Mouse (Mus musculus) embryonic facial prominence, embryonic 15.5 days (tissue): ENCODE measurements around the gene Poc1a. TPM values are rescaled to one million over a fixed set of nuclear protein-coding genes. Genes with fewer than 3 reads are reported as not detected.

ENCODE experiments used
- ATAC-seq: fragments of 200-750 bp; cut with Nextera tagmentation; 2 replicates; pipeline ENCODE4 v1.8.0; 2017; ENCODE audit warnings: low read depth, moderate TSS enrichment; ENCODE audit not compliant: insufficient number of reproducible peaks, low FRiP score, low TSS enrichment
- H3K27ac ChIP-seq: fragments of 300-500 bp; sonication (generic); replicated peaks from 2 replicates; pipeline ENCODE4 v1.5.1; 2015; ENCODE audit warnings: mild to moderate bottlenecking, inconsistent platforms
- H3K27me3 ChIP-seq: fragments of 300-500 bp; sonication (generic); 2 replicates; pipeline ENCODE4 v1.6.1; 2015; ENCODE audit warnings: inconsistent platforms
- H3K36me3 ChIP-seq: fragments of 300-500 bp; sonication (generic); 2 replicates; pipeline ENCODE4 v1.6.1; 2015; ENCODE audit warnings: mild to moderate bottlenecking, inconsistent platforms
- H3K4me1 ChIP-seq: fragments of 300-500 bp; sonication (generic); 2 replicates; pipeline ENCODE4 v1.6.1; 2015; ENCODE audit warnings: inconsistent platforms
- H3K4me2 ChIP-seq: fragments of 300-500 bp; sonication (generic); replicated peaks from 2 replicates; pipeline ENCODE4 v1.6.1; 2015; ENCODE audit warnings: mild to moderate bottlenecking, inconsistent platforms
- H3K4me3 ChIP-seq: fragments of 300-500 bp; sonication (generic); replicated peaks from 2 replicates; pipeline ENCODE4 v1.5.1; 2015; ENCODE audit warnings: mild to moderate bottlenecking, inconsistent platforms
- H3K9ac ChIP-seq: fragments of 300-500 bp; sonication (generic); 2 replicates; pipeline ENCODE4 v1.6.1; 2015; ENCODE audit warnings: inconsistent platforms
- H3K9me3 ChIP-seq: fragments of 300-500 bp; sonication (generic); replicated peaks from 2 replicates; pipeline ENCODE4 v1.6.1; 2016; ENCODE audit warnings: inconsistent platforms
- WGBS: fragments of 180-500 bp; shearing (Covaris S2); methylation state at CpG from one replicate; pipeline ENCODE4 v1.1.7; 2015; 5-methylcytosine and 5-hydroxymethylcytosine counted together
- polyA plus RNA-seq: library from polyadenylated mRNA; unstranded; fragments of >200 nt; fragmentation: Nextera tagmentation; extraction: Ambion mirVana; gene quantifications from 2 replicates; pipeline ENCODE4 v1.2.1, GENCODE M21; 2015

Poc1a gene
- polyA plus RNA-seq, 1 experiment from 2014 or later: 32.8 TPM

DNA sequence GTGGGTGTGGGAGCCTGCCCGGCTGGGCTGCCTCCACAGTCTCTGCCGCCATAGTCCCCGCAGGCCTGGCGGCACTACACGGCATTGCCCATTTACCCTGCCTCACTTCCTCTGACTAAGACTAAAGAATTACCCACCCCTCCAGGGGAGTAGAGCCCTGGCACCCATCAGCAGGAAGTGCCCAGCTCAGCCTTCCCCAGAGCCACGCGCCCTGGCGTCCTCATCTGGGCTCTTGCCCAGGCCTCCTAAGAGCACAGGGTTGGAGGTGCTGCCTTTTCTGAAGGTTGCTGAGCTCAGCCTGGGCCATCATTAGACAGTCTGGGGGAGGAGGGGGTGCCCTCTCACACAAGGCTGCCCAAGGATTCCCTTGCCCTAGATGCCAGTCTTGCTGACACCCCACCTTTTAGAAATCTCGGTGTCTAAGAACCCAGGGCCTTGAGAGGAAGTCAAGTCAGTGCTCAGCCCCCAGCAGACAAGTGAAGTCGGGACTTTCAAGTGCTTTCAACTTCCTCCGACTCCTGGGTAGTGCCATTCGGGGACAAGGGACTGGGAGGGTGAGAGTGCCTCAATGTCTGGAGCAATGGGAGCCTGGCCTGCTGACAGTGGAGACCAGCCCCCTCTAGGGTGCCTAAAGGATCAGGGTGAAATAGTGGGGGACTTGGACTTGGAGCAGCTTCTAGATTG, 105.5 kb downstream of the Poc1a start:
- H3K27ac ChIP-seq: no peak overlapping the region
- no peaks in the 10 kb centered on the region for H3K9me3 ChIP-seq
- WGBS: 83% methylated on average over 12 of the region's 12 CpGs
- H3K36me3 ChIP-seq: no peaks in the 10 kb centered on the region
- H3K27me3 ChIP-seq: no peaks in the 10 kb centered on the region
- H3K9ac ChIP-seq: no peak overlapping the region
- no peak for ATAC-seq
- H3K4me1 ChIP-seq: peaks cover 32% of the 10 kb centered on the region
- H3K4me2 ChIP-seq: no peak overlapping the region
- no peak overlapping the region for H3K4me3 ChIP-seq

DNA sequence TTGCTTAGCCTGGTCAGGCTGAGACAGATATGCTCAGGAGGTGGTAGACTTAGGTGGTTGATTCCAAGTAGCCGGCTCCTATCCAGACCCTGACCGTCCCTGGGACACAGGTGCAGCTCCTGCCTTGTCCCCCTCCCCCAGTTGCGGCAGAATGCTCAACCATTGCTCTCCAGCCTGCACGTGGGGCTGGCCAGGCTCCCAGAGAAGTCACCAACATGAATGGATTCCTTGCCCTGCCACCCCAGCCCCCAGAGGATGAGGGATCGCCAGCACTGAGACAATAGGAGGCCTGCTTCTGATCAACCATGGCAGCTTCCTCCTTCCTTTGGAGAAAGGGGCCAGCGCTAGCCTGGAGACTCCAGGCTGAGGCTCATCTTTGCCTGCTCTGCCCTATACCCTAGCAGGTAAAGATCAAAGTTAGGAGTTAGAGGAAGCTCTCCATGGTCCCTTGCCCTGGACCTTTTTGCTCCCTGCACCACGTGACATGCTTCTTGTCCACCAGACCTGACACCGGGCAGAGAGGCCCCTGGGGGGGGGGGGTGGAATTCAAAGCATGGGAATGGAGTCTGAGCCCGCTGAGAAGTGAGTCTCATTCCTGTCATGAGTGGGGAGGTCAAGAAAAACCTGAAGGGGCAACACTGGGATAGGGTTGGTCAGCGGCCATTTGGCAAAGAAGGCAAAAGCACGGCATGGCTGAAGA, 112.1 kb downstream of the Poc1a start:
- 73% methylated on average over 11 of the region's 11 CpGs for WGBS
- Histone ChIP-seq H3K27ac (no peak overlapping the region), H3K27me3 (no peaks in the 10 kb centered on the region), H3K9me3 (no peaks in the 10 kb centered on the region), H3K36me3 (no peaks in the 10 kb centered on the region), H3K9ac (no peak overlapping the region), H3K4me2 (no peak overlapping the region), H3K4me3 (no peak overlapping the region), H3K4me1 (peaks cover 27% of the 10 kb centered on the region)
- ATAC-seq: no peak

DNA sequence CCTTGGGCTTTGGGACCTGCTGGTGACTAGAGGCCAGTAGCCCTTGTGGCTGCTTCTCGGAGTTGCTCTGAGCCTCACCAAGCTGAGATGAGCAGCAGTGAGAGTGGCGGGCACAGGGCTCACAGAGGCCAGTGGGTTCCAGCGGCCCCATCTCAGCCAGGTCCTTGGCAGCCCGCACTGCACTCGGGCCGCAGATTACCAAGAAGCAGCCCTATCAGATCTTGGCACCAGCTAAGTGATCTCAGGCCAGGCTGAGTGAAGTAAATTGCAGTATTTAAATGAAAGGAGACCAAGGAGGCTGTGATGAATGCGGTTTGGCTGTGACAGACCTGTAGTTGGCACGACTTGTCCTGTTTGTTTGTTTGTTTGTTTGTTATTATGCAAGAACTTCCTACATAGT, 112.7 kb downstream of the Poc1a start:
- no peaks in the 10 kb centered on the region for H3K9me3 ChIP-seq
- no peak overlapping the region for H3K9ac ChIP-seq
- H3K27ac ChIP-seq: no peak overlapping the region
- H3K4me2 ChIP-seq: no peak overlapping the region
- no peaks in the 10 kb centered on the region for H3K27me3 ChIP-seq
- H3K4me3 ChIP-seq: no peak overlapping the region
- 80% methylated on average over 8 of the region's 8 CpGs for WGBS
- H3K4me1 ChIP-seq: peaks cover 27% of the 10 kb centered on the region
- H3K36me3 ChIP-seq: no peaks in the 10 kb centered on the region
- no peak for ATAC-seq

DNA sequence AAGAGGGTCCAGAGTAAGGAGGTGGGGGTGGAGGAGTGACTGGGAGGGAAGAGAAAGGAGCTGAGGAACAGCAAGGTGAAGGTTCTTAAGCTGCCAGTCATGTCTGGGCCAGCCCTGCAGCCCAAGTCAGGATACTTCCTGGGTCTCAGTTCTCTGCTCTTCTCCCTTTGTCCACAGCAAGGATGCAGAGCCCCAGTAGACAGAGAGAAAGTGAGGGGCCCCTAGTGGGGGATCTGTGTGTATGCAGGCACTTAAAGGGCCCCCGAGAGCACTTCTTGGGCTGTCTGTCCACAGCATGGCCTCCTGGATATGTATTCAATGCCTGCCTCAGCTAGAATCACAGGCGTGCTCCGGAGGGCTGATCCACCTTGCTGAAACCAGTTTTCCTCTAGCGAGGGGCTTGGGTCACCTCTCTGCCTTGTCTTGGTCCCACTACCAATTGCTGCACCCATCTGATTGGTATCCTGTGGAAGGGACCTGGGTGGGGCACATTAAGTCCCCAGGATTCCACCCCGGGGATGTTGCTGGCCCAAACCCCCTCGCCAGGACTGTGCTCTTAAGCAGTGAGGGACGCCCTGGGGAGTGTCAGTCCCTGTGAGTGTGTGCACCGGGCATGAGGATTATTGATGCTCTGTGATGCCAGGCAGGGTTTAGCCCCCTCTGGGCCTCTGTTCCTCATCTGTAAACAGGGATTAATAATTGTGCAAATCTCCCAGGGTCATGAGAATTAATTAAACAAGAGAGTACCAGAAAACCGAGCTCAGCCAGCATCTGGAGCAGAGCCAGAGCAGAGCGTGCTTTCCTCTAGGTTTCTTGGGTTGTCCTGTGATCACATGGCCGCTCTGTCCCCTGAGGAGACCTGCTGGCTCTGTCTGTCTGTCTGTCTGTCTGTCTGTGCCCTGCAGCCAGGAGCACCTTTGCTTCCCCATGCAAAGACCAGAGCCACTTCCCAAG, 114.1 kb downstream of the Poc1a start:
- Histone ChIP-seq H3K4me2 (no peak overlapping the region), H3K36me3 (no peaks in the 10 kb centered on the region), H3K27ac (no peak overlapping the region), H3K9me3 (no peaks in the 10 kb centered on the region), H3K4me1 (peaks cover 31% of the 10 kb centered on the region), H3K4me3 (no peak overlapping the region), H3K27me3 (no peaks in the 10 kb centered on the region), H3K9ac (no peak overlapping the region)
- WGBS: 41% methylated on average over 11 of the region's 11 CpGs
- no peak; the same call in 1 of the 2 replicates for ATAC-seq

DNA sequence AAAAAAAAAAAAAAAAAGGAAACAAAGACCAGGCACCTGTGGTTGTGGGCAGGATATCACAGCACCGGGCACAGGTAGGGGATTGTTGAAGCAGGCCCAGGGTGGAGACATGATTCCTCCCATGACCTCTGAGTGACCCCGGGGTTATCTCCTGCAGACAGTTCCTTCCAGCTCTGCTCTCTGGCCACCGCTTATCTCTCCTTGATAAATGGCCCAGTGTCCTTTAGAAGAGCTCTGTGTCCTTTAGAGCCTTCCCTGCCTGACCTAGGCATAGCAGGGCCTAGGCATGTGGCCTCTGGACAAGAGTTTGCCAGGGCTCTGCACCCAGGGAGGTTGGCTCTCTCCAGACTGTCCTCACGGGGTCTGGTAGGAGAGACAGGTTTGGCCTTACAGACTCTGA, 116.9 kb downstream of the Poc1a start:
- H3K4me3 ChIP-seq: no peak overlapping the region
- no peak overlapping the region for H3K27ac ChIP-seq
- H3K4me2 ChIP-seq: no peak overlapping the region
- no peaks in the 10 kb centered on the region for H3K9me3 ChIP-seq
- no peaks in the 10 kb centered on the region for H3K27me3 ChIP-seq
- ATAC-seq: no peak
- H3K9ac ChIP-seq: no peak overlapping the region
- H3K36me3 ChIP-seq: no peaks in the 10 kb centered on the region
- H3K4me1 ChIP-seq: peaks cover 34% of the 10 kb centered on the region
- 72% methylated on average over 4 of the region's 4 CpGs for WGBS

DNA sequence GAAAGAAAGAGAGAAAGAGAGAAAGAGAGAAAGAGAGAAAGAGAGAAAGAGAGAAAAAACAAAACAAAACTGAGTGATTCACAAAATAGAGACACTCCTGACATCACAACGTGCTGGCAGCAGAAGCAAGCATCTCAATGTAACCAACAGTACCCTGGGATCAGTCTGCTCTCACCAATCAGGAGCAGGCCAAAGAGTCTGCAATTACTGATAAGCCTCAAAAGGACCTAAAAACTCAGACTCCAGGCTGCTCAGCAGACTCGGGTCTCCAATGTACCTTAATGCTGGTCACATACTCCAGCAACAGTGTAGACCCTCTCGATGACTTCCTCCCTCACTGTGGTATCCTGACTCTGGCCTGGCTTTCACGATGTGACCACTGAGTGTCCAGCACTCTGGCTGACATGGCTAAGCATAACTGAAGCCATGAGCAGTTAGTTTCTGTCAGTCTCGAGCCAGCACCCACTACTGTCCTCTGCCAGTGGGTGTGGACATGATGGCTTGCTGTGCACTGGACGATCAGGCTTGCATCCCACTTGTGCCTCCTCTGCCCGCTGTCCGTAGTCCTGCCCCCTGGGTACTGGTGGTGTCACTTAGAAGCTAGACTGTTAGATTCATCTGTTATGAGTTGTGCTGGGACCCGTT, 117.9 kb downstream of the Poc1a start:
- H3K4me1 ChIP-seq: peaks cover 39% of the 10 kb centered on the region
- 82% methylated on average over 9 of the region's 9 CpGs for WGBS
- no peak for ATAC-seq
- H3K4me3 ChIP-seq: no peak overlapping the region
- H3K36me3 ChIP-seq: no peaks in the 10 kb centered on the region
- no peaks in the 10 kb centered on the region for H3K9me3 ChIP-seq
- H3K27me3 ChIP-seq: no peaks in the 10 kb centered on the region
- H3K9ac ChIP-seq: no peak overlapping the region
- no peak overlapping the region for H3K27ac ChIP-seq
- no peak overlapping the region for H3K4me2 ChIP-seq

DNA sequence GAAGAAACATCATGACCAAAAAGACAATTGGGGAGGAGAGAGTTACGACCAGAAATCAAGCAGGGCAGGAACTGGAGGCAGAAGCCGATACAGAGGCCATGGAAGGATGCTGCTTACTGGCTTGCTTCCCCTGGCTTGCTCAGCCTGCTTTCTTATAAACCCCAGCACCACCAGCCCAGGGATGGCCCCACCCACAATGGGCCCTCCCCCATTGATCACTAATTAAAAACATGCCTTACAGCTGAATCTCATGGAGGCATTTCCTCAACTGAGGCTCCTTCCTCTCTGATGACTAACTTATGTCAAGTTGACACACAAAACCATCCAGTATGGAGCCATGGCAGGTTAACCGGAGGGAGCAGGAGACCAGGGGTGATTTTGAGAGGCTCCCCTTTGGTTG, 118.9 kb downstream of the Poc1a start:
- Histone ChIP-seq H3K4me1 (peaks cover 30% of the 10 kb centered on the region), H3K4me2 (no peak overlapping the region), H3K36me3 (no peaks in the 10 kb centered on the region), H3K27me3 (no peaks in the 10 kb centered on the region), H3K27ac (no peak overlapping the region), H3K9me3 (no peaks in the 10 kb centered on the region), H3K4me3 (no peak overlapping the region), H3K9ac (no peak overlapping the region)
- 57% methylated on average over 3 of the region's 3 CpGs for WGBS
- no peak for ATAC-seq

Other genes starting within 250 kb of the Poc1a start
- 0.39 and 0.59 TPM in 2 replicates for gene Col6a4, start 184.3 kb upstream of the Poc1a start, polyA plus RNA-seq
- gene Glyctk, start 122.9 kb upstream of the Poc1a start, polyA plus RNA-seq: 2.9 and 3.0 TPM in 2 replicates
- gene Wdr82, start 110.1 kb upstream of the Poc1a start, polyA plus RNA-seq: 22.3 and 24.2 TPM in 2 replicates
- 55.8 and 57.1 TPM in 2 replicates for gene Ppm1m, start 81.3 kb upstream of the Poc1a start, polyA plus RNA-seq
- gene Twf2, start 78.0 kb upstream of the Poc1a start, polyA plus RNA-seq: 57.2 and 64.1 TPM in 2 replicates
- gene Tlr9, start 58.5 kb upstream of the Poc1a start, polyA plus RNA-seq: 0.07 and 0.28 TPM in 2 replicates
- gene Alas1, start 32.4 kb upstream of the Poc1a start, polyA plus RNA-seq: 107 and 109 TPM in 2 replicates
- gene Dusp7, start 87.6 kb downstream of the Poc1a start, polyA plus RNA-seq: 42.3 and 44.2 TPM in 2 replicates
- gene Rpl29, start 148.4 kb downstream of the Poc1a start, polyA plus RNA-seq: 943 and 957 TPM in 2 replicates
- gene Acy1, start 157.3 kb downstream of the Poc1a start, polyA plus RNA-seq: 40.6 and 43.7 TPM in 2 replicates
- 34.7 and 44.1 TPM in 2 replicates for gene Abhd14b, start 166.4 kb downstream of the Poc1a start, polyA plus RNA-seq
- 75.6 and 87.0 TPM in 2 replicates for gene Abhd14a, start 166.6 kb downstream of the Poc1a start, polyA plus RNA-seq
- 115 and 117 TPM in 2 replicates for gene Pcbp4, start 172.2 kb downstream of the Poc1a start, polyA plus RNA-seq
- gene Gpr62, start 184.9 kb downstream of the Poc1a start, polyA plus RNA-seq: 0.57 and 0.64 TPM in 2 replicates
- 44.2 and 44.9 TPM in 2 replicates for gene Rrp9, start 194.9 kb downstream of the Poc1a start, polyA plus RNA-seq
- 6.8 and 8.5 TPM in 2 replicates for gene Parp3, start 195.9 kb downstream of the Poc1a start, polyA plus RNA-seq
- gene Iqcf1, start 218.9 kb downstream of the Poc1a start, polyA plus RNA-seq: not detected in 2 replicates
- gene Iqcf5, start 233.5 kb downstream of the Poc1a start, polyA plus RNA-seq: not detected in 2 replicates